Mouse (Mus musculus) heart, postnatal 0 days (tissue): ENCODE measurements around the gene Epb41.

Experiments
- CTCF ChIP-seq: IDR thresholded peaks from 2 replicates; pipeline ENCODE4 v1.5.1; 2016; ENCODE audit warnings: antibody characterized with exemption, control low read depth, low read depth
- EP300 ChIP-seq: IDR thresholded peaks from 2 replicates; pipeline ENCODE4 v1.6.1; 2016; ENCODE audit warnings: antibody characterized with exemption, low read depth

- TF ChIP-seq CTCF (no peak), EP300 (no peak)
These were observed 81.3 kb downstream of the Epb41 start for GRCm38 (mm10) chr4:131993792-131994191.
